Mouse (Mus musculus) kidney, adult 11 months (tissue): ENCODE measurements around the gene Zfp91.

Source experiments
- DNase-seq: peaks from one replicate; pipeline ENCODE4 v3.0.0; 2022

Gene Zfp91

DNA sequence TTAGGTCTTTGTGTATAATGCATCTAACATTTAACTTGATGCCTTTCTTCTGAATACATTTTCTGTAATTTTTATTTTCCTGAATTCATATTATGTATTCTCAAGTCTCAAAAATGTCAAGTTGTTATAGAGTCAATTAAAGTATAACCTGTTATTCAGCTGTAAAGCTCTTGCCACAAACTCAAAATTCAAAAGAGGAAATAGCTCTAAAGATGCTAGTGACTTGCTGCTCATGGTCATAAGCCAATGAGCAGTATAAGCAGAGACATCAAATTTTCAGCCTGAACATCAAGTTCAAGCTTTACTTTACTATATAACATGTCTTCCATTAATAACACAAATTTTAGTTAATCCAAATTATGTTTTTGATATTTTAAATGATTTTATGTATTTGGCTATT lies 3.6 kb downstream of the Zfp91 start:
- DNase-seq, result no peak

DNA sequence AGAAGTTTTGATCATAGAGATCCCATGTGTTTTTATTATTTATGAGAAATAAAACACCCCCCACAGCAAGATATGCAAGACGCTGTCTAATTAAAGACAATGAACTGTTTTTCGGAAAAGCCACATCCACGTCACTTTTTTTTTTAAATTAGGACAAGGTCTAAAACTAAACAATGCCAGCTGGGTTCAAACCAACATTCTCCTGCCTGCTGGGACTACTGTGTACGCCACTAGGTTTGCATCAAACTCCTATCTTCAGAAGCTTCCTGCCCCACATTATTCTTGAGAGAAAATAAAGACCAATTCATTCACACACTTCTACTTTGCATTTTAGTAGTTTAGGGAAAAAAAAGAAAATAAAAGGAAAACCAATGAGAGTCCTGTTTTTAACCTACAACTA lies 8.2 kb downstream of the Zfp91 start:
- no peak for DNase-seq

DNA sequence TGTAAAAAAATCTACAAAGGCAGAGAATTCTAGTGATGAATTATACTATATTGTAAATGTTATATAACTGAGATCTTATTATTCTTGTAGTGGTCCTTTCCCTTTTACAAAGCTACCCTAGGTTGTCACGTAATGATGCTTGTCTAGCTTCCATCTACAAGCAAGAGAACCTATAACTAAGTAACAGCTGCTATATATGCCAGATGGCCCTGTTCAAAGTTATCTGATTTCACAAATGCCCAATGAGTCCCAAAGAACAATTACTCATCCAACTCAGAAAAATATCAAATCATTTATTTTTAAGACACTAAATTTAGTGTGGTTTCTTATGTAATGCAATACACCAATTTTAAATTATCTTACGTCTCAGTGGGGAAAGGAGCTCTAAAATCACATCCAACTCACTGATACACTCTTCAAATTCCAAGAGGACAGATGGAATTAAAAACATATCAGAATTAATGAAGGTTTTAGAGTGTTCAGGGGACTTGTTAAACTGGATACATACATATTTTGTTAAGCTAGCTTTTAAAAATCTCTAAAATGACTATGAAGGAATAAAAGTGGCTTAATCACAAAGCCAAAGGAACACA lies 9.0 kb downstream of the Zfp91 start:
- no peak for DNase-seq

DNA sequence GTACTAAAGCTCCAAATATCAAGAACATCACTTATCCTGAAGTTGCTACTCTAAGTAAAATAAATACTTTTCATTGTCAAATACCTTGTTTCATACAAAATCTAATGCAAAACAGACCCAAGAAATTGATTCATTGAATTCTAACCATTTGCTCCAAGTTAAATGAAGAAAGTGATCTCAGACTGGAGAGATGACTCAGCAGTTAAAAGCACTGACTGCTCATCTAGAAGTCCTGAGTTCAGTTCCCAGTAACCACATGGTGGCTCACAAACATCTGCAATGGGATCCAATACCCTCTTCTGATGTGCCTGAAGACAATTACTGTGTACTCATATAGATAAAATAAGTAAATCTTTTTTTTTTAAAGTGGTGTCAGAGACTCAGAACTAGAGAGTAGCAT lies 15.5 kb downstream of the Zfp91 start:
- no peak for DNase-seq

DNA sequence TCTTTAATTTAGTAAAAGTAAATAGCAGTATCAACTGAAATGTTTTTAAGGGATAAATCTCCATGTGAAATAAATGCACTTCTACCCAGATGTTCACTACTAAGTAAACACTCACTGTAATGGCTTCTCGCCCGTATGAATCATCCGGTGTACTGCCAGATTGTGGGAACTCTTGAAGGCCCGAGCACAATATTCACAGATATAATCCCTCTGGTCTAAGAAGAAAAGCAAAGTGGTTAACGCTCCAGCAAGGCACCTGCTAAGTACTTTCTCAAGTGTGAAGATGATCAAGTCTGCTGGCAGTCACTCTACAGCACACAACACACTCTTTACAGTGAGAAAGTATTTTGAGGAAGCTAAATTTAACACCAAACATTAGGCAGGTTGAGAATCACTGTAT lies 25.0 kb downstream of the Zfp91 start:
- DNase-seq, result no peak

DNA sequence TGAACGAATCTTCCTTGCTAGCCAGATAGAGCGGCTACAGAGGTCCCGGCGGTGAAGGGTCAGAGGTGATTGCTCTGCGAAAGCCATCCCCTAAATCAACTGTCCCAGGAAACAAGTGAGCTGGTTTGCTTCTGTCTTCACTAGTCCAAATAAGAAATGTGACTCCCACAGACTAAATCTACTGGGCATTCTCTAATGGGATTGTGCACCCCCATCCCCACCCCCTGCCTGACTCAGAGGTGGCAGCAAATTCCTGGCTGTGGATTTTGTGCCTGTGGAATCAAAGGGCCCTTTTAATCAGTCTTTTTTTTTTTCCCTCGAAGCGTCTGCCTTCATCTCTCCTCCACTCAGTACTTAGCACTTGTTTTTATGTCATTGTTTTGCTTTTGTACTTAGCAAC lies 30.6 kb downstream of the Zfp91 start, which contains the start of gene Cntf:
Gene Cntf, minus strand, starts transcription at position 325 of the 400 bp plus-strand sequence.
- no peak for DNase-seq

DNA sequence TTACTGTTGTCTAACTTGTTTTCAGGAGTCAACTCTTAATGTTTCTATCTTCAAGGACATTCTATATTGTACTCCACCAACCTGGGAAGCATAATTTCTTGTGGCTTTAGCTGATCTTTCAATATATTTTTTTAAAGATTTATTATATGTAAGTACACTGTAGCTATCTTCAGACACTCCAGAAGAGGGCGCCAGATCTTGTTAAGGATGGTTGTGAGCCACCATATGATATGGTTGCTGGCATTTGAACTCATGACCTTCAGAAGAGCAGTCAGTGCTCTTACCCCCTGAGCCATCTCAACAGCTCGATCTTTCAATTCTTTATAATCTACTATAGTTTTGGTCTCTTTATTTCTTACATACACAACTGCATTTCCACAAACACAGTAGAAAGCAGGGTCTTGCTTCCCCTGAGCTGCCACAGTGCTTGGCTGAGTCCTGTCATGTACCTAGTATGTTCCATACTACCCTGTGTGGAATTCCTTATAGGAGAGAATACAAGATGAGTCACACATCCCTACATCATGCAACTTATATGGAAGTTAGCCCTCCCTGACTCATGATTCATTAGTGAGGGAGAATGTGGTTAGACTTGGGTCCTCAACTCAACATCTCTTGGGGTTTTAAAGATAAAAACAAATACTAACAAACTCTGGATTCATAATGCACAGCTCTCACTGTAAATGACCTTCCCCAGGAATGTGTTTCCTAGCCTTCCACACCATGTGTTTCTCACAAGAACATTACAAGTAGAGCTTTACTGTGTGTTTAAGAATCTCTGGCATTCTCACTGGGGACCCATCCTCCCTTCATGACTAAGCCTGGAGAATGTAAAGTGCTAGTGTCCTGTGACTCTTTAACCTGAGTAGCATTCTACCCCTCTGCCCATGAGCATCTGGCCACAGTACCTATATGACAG lies 33.5 kb downstream of the Zfp91 start:
- no peak for DNase-seq

DNA sequence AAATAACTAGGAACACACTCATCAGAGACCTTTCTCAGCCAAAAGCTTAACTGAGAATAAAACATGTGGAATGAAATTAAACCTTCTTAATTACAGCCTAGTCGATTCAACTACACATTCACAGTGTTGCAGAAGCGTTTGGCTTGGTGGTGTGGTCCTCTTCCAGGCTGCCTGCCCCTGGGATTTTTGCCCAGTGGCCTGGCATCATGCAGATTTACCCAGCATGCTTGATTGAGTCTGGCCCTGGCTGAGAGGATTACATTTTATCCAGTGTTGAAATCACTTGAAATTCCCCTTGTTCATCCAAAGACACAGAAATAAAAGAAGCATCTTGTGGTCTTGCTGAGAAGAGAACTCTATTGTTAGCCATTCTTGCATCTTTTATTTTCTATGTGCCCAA lies 36.3 kb downstream of the Zfp91 start:
- peak; percentile 42 for DNase-seq

DNA sequence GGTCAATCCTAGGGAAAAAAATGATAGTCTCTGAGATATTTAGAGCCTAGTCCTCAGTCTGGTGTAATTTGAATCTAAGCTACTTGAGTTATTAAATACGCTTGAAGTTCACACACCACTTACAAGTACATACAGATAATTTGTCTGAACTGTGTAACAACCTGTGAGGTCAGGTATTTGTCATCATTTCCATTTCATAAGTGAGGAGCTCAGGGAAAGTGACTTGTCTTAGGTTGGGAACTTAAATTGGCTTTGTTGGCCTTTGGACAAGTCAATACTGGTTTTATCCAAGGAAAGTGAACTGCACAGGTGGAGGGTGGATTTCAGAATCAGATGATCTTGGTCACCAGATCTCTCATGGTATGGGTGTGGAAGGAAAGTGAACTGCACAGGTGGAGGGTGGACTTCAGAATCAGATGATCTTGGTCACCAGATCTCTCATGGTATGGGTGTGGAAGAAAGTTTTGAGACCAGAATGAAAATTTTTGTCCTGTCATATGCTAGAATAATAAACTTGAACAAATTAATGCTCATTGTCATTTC lies 36.9 kb downstream of the Zfp91 start:
- no peak for DNase-seq

DNA sequence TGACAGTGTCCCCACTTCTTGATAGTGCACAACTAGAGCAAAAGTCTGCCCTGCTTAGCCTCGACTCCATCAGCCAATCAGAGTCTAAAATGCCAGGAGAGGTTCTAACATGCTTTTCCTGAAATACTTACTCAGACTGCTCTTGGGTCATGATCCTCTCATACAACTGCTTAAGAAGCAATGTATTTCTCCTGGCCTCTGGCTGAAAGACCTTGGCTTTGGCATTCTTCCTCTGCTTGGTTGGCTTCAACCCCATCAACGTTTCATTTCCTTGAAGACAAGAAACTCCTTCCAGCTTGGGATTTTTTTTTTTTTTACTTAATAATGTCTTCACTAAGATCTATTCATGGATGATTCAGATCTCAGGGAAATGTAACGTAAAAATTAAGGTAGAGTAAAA lies 39.6 kb downstream of the Zfp91 start:
- no peak for DNase-seq

DNA sequence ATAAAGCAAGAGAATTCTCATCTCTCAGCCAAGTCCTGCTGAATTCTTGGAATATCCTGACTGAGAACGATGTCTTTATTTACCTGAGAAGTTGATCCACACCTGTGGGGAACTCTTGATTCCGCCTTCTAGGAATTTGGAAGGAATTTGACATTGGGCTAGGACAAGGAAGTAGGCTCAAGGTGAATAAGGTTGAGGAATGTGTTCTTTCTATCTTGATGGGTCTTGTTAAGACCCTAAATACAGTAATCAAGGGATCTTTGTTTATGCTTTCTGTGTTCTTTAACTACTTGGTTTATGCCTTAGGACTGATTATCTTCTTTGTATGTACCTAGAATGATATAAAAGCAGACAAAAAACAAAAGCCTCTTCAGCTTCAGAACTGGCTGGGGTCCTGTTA lies 64.0 kb downstream of the Zfp91 start:
- no peak for DNase-seq

DNA sequence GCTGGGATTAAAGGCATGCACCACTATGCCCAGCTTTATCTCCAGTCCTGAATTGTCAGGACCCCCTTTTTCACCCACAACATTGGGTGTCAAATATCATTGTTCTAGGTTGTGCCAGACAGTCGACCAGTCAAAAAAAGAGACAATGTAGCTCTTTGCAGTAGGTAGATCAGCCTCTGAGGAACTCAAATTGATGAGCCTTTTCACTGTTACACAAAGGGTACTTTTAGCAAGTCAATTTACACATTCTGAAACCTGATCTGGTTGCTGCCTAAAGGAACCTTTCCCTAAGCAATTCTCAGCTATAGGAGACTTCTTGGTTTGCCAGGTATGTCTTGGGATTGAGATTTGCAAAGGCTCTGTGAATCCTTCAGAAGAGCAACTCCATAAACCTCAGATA lies 64.9 kb downstream of the Zfp91 start:
- no peak for DNase-seq

DNA sequence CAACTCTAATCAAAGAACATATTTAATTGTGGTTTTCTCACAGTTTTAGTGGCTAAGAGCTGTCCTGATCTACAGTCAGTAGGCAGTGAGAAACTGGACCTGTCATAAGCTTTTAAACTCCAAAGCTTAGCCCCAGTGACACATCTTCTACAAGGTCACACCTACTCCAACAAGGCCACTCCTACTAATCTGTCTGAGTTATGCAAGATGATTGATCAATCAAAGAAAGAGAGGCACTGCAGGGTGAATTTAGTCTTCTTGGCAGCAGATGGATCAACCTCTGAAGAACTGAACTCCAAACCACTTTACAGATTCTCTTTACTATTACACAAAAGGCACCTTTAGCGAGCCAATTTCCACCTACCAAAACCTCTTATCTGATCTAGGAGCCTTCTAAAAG lies 70.1 kb downstream of the Zfp91 start:
- no peak for DNase-seq

DNA sequence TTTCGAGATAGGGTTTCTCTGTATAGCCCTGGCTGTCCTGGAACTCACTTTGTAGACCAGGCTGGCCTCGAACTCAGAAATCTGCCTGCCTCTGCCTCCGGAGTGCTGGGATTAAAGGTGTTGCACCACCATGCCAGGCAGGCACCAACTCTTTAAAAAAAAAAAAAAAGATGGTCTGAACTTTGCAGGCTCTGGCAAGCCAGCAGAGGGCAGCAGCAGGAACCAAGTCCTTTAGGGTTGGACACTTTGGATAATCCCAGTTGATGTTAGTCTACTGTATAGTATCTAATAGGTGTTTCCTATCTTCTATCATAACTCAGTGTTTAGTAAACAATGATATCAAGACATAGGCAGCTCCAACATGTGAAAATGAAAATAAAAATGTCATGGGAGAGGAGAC lies 73.6 kb downstream of the Zfp91 start:
- peak; percentile 33 for DNase-seq

DNA sequence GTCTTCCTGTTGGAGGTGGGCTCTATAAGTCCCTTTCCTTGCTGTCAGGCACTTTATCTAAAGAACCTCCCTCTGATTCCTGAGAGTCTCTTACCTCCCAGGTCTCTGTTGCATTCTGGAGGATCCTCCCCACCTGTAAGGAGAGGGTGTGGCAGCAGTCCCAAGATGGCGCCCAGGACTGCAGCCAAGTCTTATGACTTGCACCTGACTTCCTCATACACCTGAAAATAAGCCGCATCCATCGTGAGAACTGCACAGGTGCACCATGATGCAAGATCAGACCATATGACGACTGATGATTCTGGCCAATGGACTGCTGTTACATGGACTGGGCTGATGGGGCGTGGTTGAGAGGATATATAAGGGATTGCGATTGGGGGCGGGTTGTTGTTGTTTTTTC lies 74.3 kb downstream of the Zfp91 start:
- DNase-seq, result peak; percentile 59

DNA sequence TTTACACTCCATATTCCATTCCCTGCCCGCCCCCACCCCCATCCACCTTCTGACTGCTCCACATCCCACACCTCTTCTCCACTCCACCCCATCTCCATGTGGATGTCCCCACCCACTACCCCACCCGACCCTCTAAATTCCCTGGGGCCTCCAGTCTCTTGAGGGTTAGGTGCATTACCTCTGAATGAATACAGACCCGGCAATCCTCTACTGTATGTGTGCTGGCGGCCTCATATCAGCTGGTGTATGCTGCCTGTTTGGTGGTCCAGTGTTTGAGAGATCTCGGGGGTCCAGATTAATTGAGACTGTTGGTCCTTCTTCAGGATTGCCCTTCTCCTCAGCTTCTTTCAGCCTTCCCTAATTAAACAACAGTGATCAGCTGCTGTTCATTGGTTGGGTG lies 75.0 kb downstream of the Zfp91 start:
- peak; percentile 17 for DNase-seq

DNA sequence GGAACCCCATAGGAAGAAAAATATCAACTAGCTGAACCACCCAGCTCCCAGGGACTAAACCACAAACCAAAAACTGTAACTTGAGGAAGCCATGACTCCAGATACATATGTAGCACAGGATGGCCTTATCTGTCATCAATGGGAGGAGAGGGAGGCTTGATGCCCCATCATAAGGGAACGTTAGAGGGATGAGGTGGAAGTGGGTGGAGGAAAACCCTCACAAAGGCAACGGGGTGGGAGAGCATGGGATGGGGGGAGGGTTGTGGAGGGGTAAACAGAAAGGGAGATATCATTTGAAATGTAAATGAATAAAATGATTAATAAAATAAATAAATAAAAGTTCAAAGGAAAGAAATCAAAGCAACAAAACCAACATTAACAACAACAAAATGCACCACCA lies 75.5 kb downstream of the Zfp91 start:
- DNase-seq, result peak; percentile 7

DNA sequence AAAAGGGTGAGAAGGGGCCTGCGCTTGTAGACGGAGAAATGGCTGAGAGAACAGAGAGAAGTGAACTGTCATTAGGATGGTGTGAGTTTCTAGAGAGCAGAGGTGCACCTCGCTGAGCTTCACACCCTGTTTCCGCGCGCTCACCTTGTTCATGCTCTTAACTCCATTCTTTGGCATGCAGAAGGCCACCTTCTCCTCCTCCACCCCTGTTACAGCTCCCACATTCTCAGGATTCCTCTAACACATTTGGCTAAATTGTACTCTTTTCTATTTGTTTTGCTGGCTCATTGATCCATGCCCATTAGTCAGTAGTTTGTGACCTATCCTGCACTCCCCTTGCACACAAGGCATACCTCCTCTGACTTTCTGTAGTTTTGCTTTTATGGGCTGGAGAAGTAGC lies 76.7 kb downstream of the Zfp91 start:
- DNase-seq, result no peak
